Mouse (Mus musculus): ENCODE data around the gene Fto.

The Fto gene

DNA sequence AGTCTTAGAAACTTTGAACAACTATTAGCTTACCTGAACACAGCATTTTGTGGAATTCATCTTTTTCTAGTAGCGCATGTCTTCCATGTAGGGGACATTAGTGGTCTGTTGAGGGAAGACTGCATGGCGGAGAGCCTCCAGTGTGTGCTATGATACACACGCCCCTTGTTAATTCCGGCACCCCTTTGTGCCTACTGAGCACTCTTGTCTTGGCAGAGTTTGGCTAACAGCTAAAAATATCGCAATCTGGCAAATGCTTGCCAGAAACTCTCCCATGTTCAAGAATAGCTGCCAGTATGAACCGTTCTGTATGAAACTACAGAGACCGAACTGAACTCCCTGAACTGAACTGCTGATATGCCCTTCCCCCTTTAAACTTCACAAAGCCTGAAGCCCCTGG, 10.2 kb downstream of the Fto start:
- in situ Hi-C loops (cut with MboI, MseI): loop anchor here (25.0 kb wide), 1 partner anchor 436 kb away; no protein-coding TSS in a partner anchor

DNA sequence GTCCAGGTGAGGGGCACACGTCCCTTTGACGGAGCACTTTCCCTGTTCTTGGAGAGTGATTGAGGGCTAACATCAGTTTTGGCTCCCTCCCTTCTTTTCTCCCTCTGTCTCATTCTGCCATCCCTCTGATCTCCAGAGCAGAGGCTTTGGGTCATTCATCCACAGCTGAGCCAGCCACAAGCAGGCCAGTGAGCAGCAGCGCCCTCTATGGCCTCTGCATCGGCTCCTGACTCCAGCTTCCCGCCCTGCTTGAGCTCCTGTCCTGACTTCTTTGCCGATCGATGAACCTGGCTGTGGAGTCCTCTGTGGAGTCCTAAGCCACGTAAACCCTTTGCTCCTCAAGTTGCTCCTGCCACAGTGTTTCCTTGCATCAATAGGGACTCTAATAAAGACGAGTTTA, 10.9 kb downstream of the Fto start:
- in situ Hi-C loops (cut with MboI, MseI): loop anchor here (25.0 kb wide), 1 partner anchor 437 kb away; no protein-coding TSS in a partner anchor

DNA sequence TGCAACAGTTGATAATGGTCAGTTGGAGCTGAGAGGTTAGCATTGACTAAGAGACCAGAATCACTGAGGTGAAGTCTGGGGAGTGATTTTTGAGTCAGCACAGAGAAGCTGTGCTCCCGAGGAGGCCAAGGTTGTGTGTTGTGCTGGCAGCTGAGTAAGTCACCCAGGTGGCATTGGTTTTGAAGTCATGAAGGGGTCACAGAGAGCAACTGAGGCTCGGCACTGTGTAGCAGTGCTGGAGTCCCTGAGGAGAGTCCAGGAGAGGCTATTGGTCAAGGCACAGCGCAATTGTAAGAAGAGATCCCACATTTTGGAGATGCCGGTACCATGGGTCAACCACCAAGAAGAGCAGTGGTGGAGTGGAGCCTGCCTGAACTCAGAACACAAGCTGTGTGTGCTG, 11.6 kb downstream of the Fto start:
- in situ Hi-C loops (cut with MboI, MseI): loop anchor here (25.0 kb wide), 1 partner anchor 438 kb away; no protein-coding TSS in a partner anchor

DNA sequence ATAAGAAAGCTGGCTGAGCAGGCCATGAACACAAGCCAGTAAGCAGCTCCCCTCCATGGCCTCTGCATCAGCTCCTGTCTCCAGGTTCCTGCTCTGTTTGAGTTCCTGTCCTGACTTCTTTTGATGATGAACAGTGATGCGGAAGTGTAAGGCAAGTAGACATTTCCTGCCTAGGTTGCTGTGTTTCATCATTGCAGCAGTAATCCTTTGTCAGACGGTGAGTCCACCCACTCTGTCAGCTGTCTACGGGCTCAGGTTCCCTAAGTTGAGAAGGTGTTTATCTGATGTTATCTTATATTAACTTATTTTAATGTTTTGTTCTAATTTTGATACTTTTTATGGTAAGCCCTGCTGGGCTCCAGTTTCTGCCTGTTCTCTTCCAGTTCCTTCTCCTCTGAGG, 12.7 kb downstream of the Fto start:
- in situ Hi-C loops (cut with MboI, MseI): no loop called here

DNA sequence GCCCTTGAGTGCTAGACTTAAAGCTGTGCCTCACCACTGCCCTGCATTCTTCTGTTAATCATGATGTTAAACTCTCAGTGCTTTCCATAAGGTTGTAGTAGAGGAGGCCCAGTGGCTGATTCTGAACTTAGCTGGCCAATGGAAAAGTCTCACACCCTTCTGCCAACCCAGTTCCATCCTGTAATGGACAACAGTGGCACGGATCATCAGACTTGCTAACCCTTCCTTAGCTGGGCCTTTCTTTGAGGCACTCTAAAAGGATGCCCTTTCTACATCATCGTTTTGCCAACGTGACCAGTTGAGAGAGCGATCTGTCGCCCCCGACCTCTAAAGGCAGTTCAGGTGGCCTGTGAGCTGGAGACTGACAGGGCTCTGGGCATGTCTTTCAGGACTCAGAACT, 13.6 kb downstream of the Fto start:
- in situ Hi-C loops (cut with MboI, MseI): no loop called here

DNA sequence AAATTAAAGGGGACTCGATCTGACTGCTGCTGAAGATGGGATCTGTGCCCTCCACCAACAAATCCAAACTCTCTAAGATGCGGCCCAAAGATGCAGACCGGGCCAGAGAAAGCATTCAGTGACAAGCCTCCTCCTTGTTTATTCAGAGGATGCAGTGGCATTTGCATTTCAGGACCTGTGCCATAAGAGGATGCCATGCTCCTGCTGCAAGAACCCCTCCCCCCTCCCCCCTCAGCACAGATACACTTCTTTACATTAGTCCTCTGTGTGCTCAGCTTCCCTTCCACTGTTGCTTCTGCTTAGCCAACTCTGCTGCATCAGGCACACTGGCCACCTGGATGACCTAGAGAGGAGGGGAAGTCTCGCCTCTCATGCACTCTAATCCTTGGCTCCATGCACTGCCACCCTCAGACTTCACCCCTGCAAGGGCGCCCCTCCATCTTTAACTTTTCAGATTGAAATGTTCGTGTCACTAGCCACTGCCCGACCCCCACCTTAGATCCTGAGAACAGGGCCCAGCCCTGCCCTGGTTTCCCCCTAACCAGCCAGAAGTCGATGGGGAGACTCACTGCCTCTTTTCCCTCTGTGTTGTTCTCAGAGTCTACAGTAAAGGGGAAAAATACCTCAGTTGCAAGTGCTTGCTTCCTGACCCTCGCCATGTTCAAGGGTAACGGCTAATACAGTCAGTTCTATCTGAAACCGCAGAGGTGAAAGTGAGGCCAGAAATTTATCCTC, 14.3 kb downstream of the Fto start:
- in situ Hi-C loops (cut with MboI, MseI): no loop called here

DNA sequence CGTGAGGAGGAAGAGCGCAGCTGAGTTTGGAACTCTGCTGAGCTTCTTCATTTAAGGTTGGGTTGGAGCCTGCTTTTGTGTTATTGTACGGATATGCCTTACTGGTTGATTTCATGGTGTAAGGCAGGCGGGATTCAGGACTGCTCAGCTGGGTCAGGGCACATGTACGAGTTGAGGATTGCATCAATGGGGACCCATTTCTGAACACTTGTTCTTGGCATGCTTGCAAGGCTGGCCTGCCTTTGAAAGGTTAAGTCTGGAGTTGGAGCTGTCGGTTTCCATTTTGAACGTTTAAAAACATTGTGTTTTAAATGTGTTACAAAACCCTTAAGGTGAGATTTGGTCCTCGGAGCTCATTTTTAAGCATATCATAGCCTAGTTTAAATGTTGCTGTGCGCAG, 15.7 kb downstream of the Fto start:
- in situ Hi-C loops (cut with MboI, MseI): no loop called here

DNA sequence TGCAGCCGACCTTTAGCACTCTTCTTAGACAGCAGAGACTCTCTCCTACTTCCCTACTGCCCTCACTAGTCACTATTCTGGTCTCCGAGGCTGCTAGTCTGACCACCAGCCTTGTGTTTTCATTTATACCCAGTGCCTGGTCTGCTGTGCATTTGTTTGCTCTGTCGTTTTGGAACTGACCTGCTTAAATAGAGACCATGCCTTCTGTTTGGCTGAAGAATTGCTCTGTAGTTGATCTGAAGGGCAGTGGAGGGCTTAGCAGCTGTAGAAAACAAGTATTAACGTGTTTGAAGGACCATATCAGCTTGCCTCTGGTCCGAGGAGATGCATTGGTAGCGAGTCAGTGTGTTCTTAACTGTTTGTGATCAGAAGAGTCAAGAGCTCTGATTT, 16.1 kb downstream of the Fto start:
- in situ Hi-C loops (cut with MboI, MseI): no loop called here

DNA sequence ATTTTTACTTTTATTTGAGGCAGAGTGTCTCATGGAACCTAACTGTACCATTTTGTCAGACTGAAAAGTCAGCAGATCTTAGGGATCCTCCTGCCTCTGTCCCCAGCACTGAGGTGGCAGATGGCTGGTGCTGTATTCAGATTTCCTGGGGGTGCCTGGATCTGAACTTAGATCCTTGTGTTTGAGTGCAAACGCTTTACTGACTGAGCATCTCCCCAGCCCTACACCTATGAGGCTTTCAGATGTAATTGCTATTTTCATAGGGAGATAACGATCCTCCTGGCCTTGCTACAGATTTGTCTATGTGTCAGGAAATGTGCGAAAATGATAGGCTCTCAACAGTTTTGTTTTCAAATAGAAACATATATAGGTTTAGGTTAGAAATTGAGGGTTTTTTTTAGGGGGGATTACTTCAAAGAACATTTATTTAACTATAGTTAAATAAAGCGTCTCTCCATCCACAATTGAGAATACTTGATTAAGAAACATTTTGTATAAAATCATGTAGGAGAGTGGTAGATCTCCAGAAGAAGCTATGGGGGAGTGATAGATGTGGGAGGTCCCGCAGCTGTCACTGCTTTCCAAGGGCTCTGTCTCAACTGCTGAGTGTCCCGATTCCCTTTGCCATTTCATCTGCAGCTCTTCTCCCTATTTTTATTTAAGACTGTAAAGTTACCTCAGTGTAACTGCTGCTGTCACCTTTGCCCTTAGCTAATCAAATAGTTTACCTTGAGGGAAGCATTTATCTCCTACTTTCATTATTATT, 25.2 kb downstream of the Fto start:
- in situ Hi-C loops (cut with MboI, MseI): no loop called here

DNA sequence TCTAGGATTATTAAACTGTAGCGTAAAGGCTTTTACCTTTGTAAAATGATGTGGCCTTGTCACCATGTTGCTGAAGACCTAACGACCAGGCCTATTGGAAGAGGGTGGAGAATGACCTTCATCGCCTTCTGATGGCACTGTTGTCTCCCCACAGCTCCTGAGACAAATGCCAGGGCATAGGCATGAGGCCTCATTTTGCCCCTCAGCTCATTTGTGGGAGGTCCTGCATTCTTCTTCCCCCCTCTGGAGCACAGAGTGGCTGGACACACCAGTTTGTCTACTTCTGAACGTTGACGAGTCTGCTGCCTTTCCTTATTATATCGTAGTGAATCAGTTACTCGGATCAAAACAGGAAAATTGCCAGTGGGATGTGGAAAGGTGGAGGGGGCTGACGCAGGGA, 26.3 kb downstream of the Fto start:
- in situ Hi-C loops (cut with MboI, MseI): no loop called here

DNA sequence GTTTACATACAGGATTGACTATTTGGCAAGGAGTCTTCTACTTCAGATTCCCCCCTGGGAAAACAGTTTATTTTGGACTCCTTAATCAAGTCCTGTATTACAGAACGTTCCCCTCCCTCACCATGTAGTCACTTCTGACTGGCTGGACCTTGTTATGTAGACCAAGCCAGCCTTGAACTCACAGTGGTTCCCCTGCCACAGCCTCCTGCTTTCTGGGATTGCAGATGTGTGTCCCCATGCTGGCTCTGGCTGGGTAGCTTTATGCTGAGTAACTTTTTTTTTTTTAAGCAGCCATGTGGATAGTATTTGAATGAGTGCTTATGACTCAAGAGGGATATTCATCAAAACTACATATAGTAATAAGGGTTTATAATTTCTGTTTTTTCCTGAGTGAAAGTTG, 27.4 kb downstream of the Fto start:
- in situ Hi-C loops (cut with MboI, MseI): no loop called here

DNA sequence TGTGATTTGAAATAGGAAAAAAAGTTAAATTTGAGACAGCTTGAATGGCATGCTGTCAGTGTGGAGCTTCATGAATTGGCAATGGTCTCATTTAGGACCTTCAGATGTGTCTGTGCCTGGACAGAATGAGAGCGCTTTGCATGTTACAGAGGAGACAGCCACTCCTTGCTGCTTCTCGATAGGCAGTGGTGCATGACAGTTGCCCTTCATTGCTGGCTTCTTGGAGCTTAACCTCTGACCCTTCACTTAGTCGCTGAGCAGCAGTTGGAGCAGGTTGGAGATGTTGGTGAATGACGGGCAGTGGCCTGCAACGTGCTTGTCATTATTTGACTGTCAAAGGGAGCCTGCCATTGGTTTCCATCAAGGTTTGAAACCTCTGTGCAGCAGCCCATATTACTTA, 28.9 kb downstream of the Fto start:
- in situ Hi-C loops (cut with MboI, MseI): no loop called here

DNA sequence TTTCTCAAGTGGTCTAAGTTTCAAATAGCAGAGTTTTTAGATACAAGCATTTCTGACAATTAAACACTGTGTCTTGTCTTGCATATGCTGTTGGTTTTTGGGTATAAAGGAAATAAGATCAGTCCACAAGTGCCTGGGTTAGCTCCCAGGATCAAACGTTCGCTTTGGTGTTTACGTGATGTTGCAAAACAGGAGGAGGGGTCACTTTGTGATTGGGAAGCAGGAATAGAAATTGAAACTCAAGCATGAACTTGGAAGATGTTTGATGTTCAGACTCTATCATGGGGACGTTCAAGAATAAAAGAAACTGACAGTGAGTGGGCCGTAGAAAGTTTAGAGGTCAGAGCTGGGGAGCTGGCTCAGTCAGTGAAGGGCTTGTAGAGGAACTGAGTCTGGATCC, 29.5 kb downstream of the Fto start:
- in situ Hi-C loops (cut with MboI, MseI): no loop called here

DNA sequence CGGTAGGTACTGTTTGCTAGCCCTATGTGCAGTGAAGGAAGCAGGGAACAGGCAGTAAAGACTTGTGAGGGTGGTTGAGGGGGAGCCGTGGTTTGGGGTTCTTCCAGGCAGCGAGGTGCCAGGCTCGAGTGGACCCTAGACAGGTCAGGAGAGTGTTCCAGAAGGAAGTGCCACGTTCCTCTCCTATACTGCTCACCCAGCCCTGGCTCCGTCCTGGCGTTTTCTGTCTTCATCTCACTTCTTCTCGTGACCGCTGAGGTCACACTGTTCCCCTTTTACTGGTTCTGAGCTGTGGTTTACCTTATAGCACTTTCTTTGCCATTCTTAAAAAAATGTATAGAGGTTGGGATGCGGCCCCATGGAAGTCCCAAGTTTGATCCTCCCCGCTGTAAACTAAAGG, 31.3 kb downstream of the Fto start:
- in situ Hi-C loops (cut with MboI, MseI): no loop called here

DNA sequence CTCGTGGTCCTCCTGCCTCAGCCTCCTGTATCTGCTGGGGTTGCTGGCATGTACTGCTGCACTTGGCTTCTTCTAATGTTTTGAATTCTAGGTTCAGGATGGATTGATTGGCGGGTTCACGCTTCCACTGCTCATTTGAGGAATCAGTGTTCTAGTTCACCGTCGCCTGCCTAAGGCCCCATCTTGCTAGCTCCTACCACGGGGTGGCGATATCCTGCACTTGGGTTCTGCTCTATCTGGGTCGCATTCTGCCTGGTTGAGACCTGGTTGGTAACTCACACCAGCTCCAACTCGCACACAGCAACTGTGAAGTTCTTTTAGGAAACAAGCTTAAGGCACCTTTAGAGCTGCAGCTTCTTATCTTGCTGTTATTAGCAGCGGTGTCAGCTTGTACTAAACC, 33.8 kb downstream of the Fto start:
- in situ Hi-C loops (cut with MboI, MseI): no loop called here

DNA sequence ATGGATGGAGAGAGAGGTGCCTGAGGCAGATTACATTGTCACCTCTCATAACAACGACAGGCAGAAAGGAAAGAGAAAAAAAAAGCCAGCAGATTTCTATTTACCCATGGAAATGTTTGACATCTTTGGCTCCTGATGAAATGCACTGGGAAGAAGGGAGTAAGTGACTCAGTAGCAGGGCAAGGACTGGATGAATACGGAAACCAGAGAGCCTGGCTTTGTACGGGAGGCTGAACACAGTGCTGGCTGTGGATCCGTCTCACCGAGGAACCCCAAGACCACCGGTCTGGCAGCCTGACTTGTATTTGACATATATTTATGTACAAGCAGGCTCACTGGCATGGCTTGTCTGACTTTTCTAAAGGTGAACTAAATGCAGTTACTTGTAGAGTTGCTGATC, 34.3 kb downstream of the Fto start:
- in situ Hi-C loops (cut with MboI, MseI): no loop called here

DNA sequence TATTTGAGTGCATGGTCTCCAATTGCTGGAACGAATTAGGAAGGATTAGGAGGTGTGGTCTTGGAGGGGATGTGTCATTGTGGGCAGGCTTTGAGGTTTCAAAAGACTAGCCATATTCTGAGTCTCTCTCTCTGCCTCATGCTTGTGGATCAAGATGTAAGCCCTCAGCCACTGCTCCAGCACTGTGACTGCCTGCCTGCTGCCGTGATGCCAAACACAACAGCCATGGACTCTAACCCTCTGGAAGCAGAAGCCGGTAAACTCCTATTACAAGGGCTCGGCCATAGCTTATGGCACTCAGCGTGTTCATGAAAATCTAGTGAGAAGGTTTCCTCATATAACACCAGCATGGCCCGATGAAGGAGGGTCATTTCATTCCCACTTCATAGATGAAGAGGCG, 36.5 kb downstream of the Fto start:
- in situ Hi-C loops (cut with MboI, MseI): no loop called here

DNA sequence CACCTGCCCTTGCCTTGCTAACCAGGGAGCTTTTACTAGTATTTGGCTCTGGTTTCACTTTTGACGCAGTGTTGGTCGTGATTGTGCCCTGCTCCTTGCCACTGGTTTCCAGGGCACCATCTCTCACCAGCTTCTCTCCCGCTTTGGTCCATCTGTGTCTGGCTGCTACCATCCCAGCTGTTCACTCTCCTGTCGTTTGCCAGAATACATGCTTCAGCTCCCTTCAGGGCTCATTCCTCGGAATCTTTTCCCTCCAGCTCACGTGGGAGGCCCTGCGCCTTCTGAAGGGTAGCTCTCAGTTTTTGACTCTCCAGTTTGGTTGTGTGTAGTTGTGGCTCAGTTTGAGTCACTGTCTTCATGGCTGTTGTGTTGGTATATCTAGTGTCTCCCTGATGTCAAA, 37.3 kb downstream of the Fto start:
- in situ Hi-C loops (cut with MboI, MseI): no loop called here

DNA sequence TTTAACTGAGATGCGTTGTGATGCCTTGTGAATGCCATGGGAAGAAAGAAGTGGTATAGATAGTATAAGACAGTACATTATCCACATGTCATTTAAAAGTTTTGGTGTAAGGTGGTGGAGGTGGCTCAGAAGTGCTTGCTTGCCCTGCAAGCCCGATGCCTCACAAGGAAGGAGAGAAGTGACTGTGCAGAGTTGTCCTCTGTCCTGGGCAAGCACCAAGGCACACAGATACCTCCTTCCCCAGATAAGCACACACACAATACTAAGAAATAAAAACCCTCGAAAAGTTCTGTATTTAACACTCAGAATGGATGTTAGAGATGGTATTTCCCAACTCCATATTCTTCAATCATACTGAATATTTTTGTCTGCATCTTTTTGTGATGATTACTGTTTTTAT, 39.3 kb downstream of the Fto start:
- in situ Hi-C loops (cut with MboI, MseI): no loop called here

DNA sequence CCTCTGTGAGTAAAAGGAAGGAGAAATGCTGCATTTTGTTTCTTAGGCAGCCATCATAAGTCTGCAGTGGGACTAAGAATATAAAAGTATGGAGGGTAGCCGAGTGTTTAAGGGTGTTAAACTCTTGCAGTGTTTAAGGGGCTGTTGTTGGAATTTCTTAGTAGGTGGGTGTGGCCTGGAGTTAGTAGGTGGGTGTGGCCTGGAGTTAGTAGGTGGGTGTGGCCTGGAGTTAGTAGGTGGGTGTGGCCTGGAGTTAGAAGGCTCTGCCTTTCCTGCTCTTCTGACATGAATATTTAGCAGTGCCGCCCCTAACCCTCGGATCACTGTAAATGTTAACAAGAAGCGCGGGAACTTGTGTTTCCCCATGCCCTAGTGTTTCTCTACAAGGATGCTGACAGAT, 39.7 kb downstream of the Fto start:
- in situ Hi-C loops (cut with MboI, MseI): no loop called here

DNA sequence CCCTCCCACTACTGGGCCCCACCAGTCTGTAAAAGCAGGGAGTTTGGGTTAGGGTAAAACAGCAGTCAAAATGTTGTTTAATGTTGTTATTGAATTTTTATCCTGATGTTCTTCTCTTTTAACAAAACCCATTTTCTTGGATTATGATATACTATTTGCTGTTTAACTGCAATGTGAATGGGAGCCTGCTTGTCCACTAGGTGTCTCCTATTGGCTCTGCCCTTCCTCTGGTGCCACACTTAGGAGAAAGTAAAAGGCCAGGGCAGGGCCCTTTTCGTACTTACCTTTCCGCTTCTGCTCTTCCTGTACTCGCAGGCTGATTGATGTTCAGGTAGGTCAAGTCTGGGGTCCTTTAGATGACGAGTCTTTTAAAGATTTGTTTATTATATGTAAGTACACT, 40.6 kb downstream of the Fto start:
- in situ Hi-C loops (cut with MboI, MseI): no loop called here

DNA sequence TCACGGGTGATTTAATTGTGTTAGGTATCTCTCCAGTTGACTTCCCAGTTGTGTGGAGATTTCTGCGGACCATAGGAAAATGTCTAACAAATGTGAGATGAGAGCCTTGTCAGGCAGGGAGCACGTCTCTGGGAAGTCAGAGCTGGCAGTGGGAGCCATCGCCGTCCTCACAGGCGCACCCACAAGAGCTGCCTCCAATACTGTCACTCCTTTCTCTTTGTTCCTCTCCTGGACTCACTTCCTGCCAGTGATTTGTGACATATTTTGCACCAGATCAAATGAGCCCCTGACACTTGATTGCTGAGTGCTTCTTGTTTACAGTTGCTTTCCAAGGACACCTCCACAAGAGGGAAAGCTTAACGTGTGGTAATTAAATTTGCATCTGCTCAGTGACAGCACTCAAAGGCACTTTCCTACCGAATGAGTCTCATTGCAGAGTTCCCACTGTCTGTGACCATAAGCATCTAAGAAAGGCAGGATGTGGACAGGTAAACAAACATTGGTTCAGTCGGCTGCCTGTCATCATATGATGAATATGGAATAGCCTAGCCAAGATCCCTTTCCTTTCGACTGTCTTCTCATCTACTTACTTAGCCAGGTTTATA, 42.1 kb downstream of the Fto start:
- in situ Hi-C loops (cut with MboI, MseI): no loop called here

All from T-helper 2 cell (primary cell).